In the genomic region with DNA sequence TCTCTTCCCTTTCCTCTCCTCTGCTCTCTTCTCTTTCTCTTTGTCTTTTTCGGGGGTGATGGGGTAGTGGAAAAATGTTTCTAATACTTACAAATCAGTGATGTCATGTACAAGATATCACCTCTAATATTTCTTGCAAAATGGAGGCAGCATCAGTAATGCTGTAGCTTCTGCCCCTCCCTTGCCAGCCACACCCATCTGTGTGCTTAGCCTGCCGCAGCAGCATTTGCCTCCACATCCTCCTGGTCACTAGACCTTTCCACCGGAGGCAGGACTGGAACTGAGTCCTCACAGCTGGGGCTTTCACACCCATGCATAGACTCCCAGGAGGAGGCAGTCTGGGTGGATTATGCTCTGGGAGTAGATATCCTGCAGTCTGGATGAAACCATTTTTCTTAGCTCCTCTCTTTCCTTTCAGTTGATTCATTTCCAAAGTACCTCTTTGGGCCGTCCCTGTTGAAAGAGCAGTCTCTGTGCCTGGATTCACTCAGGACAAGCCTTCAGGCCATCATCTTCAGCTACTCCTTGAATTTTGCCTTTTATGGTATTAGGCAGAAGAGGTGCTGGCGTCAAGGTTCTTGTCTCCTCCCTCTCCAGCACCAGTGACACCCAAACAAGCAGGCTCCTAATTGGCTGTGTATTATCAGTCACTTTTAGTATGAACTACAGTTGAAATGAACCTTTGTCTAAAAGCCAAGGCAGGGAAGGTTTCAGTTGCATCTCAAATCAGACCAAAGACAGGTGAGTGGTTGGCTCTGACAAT, we compare ENCODE assay signal across 33 mouse cellular contexts.
DNase-seq lines count a peak whose midpoint lies in the region; ATAC-seq lines count a peak whose summit lies in the region.
"Had no signal": no experiment of that assay in that cellular context is flagged by ENCODE, and none has a peak within 500 bp of the region (broad histone marks: within the 10 kb centered on the region; RNA-seq: fewer than 3 reads in every experiment).

No protein-coding gene starts in this region.

- H3K36me3 ChIP-seq in liver, embryonic 11.5 days (ENCODE audit: control insufficient read depth, insufficient read depth, low read length): no peaks in the 10 kb centered on the region
- H3K36me3 ChIP-seq in liver, embryonic 16.5 days (ENCODE audit: control insufficient read depth, insufficient read depth): no peaks in the 10 kb centered on the region
- H3K36me3 ChIP-seq in midbrain, embryonic 13.5 days: no peaks in the 10 kb centered on the region
- H3K36me3 ChIP-seq: embryonic facial prominence, embryonic 12.5 days; forebrain, embryonic 12.5 days; G1E; heart, embryonic 12.5 days; limb, embryonic 10.5 days; limb, embryonic 15.5 days; lung, embryonic 15.5 days; midbrain, embryonic 12.5 days; neural tube, embryonic 13.5 days had no signal

- WGBS in liver, embryonic 11.5 days: 61% methylated on average over 5 of the region's 5 CpGs
- 41% methylated on average over 5 of the region's 5 CpGs for WGBS in liver, embryonic 16.5 days (ENCODE audit: insufficient replicate concordance)
- 82% methylated on average over 5 of the region's 5 CpGs for WGBS in midbrain, embryonic 13.5 days

- H3K4me2 ChIP-seq in liver, embryonic 11.5 days: no peak overlapping the region
- peak overlapping the region; percentile 48 for H3K4me2 ChIP-seq in liver, embryonic 16.5 days (ENCODE audit: low read depth, low read length)
- no peak overlapping the region for H3K4me2 ChIP-seq in midbrain, embryonic 13.5 days (replicated peaks)
- H3K4me2 ChIP-seq: embryonic facial prominence, embryonic 12.5 days; forebrain, embryonic 12.5 days; heart, embryonic 12.5 days; hindbrain, embryonic 14.5 days; limb, embryonic 15.5 days; lung, embryonic 15.5 days; midbrain, embryonic 12.5 days; neural tube, embryonic 13.5 days had no signal

- DNase-seq in c-Kit-negative CD71-positive TER-119-positive erythroid progenitor cells, embryonic 14.5 days (ENCODE audit: low read depth, low spot score): peak; percentile 45
- no peak for DNase-seq in liver, embryonic 11.5 days (ENCODE audit: low spot score)
- no peak for DNase-seq in frontal cortex, postnatal 25 days (ENCODE audit: low spot score in 2 of 2)
- no peak for DNase-seq in ovary, postnatal 14 days (ENCODE audit: low spot score)
- no peak for DNase-seq in ovary, postnatal 10 days (ENCODE audit: low spot score)
- DNase-seq: adrenal gland, adult 8-10 months; cerebellum, adult 11-12 months; cerebellum, adult 9-11 months; embryo, embryonic 11 days; forebrain, postnatal 0 days; gastrocnemius, postnatal 14 days; heart, adult 2 months; heart, postnatal 4 days; kidney, adult 9 months; kidney, postnatal 10 days; layer of hippocampus, postnatal 36 days; retina, postnatal 1 day; right cerebral cortex, postnatal 25 days; spleen, adult 18-20 months; thymus, postnatal 14 days had no signal

- no peaks in the 10 kb centered on the region for H3K9me3 ChIP-seq in liver, embryonic 11.5 days (ENCODE audit: control insufficient read depth, low read length)
- no peaks in the 10 kb centered on the region for H3K9me3 ChIP-seq in liver, embryonic 16.5 days (replicated peaks; ENCODE audit: control insufficient read depth, low read length)
- no peaks in the 10 kb centered on the region for H3K9me3 ChIP-seq in midbrain, embryonic 13.5 days
- H3K9me3 ChIP-seq: embryonic facial prominence, embryonic 12.5 days; forebrain, embryonic 12.5 days; heart, embryonic 12.5 days; limb, embryonic 10.5 days; limb, embryonic 15.5 days; lung, embryonic 15.5 days; midbrain, embryonic 12.5 days; neural tube, embryonic 13.5 days had no signal

- H3K4me1 ChIP-seq in liver, embryonic 11.5 days (replicated peaks; ENCODE audit: control insufficient read depth, insufficient read depth, low read length): no peaks in the 10 kb centered on the region
- peaks cover 28% of the 10 kb centered on the region for H3K4me1 ChIP-seq in liver, embryonic 16.5 days (ENCODE audit: control insufficient read depth, low read depth, low read length)
- H3K4me1 ChIP-seq in midbrain, embryonic 13.5 days (replicated peaks): no peaks in the 10 kb centered on the region
- H3K4me1 ChIP-seq: embryonic facial prominence, embryonic 12.5 days; forebrain, embryonic 12.5 days; heart, embryonic 12.5 days; limb, embryonic 10.5 days; limb, embryonic 15.5 days; lung, embryonic 15.5 days; midbrain, embryonic 12.5 days; neural tube, embryonic 13.5 days had no signal

- ATAC-seq in erythroblast, adult 5-6 weeks (replicated peaks; ENCODE audit: low FRiP score, poor library complexity, severe bottlenecking): peak; percentile 60; the same call in 1 of the 2 replicates
- ATAC-seq in liver, embryonic 11.5 days (replicated peaks; ENCODE audit: low FRiP score): 0 out of 2 replicates have a peak, but pooled peaks have one; percentile 51
- ATAC-seq in liver, embryonic 16.5 days (ENCODE audit: low read depth): peak; percentile 71
- ATAC-seq in midbrain, embryonic 13.5 days: no peak
- ATAC-seq: forebrain, postnatal 0 days had no signal

- no peak overlapping the region for H3K27ac ChIP-seq in liver, embryonic 11.5 days (ENCODE audit: low read depth, low read length)
- peak overlapping the region; percentile 75 for H3K27ac ChIP-seq in liver, embryonic 16.5 days (ENCODE audit: low read length)
- no peak overlapping the region for H3K27ac ChIP-seq in midbrain, embryonic 13.5 days
- H3K27ac ChIP-seq: embryonic facial prominence, embryonic 12.5 days; forebrain, embryonic 12.5 days; heart, adult 2 months; hindbrain, embryonic 14.5 days; limb, embryonic 10.5 days; limb, embryonic 15.5 days; lung, embryonic 15.5 days; midbrain, embryonic 12.5 days; neural tube, embryonic 13.5 days had no signal

- no peaks in the 10 kb centered on the region for H3K27me3 ChIP-seq in liver, embryonic 11.5 days (replicated peaks; ENCODE audit: control insufficient read depth, insufficient read depth, low read length)
- H3K27me3 ChIP-seq in liver, embryonic 16.5 days (ENCODE audit: control insufficient read depth, insufficient read depth, low read depth, low read length): no peaks in the 10 kb centered on the region
- H3K27me3 ChIP-seq in midbrain, embryonic 13.5 days: no peaks in the 10 kb centered on the region
- H3K27me3 ChIP-seq: embryonic facial prominence, embryonic 12.5 days; forebrain, embryonic 12.5 days; heart, embryonic 12.5 days; limb, embryonic 15.5 days; lung, embryonic 15.5 days; midbrain, embryonic 12.5 days; neural tube, embryonic 13.5 days had no signal

- no peak overlapping the region for H3K4me3 ChIP-seq in liver, embryonic 11.5 days (ENCODE audit: low read depth, low read length)
- peak overlapping the region; percentile 29 for H3K4me3 ChIP-seq in liver, embryonic 16.5 days (ENCODE audit: low read depth, low read length)
- no peak overlapping the region for H3K4me3 ChIP-seq in midbrain, embryonic 13.5 days (replicated peaks)
- H3K4me3 ChIP-seq: embryonic facial prominence, embryonic 12.5 days; forebrain, embryonic 12.5 days; heart, adult 2 months; heart, embryonic 12.5 days; limb, embryonic 10.5 days; limb, embryonic 15.5 days; lung, embryonic 15.5 days; midbrain, embryonic 12.5 days; neural tube, embryonic 13.5 days had no signal

- H3K9ac ChIP-seq in liver, embryonic 11.5 days (ENCODE audit: low read depth, low read length): no peak overlapping the region
- H3K9ac ChIP-seq in liver, embryonic 16.5 days (ENCODE audit: low read depth, low read length): peak overlapping the region; percentile 28
- H3K9ac ChIP-seq in midbrain, embryonic 13.5 days (replicated peaks): no peak overlapping the region
- H3K9ac ChIP-seq: embryonic facial prominence, embryonic 12.5 days; forebrain, embryonic 12.5 days; forebrain, postnatal 0 days; heart, embryonic 12.5 days; hindbrain, embryonic 14.5 days; limb, embryonic 15.5 days; lung, embryonic 15.5 days; midbrain, embryonic 12.5 days; neural tube, embryonic 13.5 days had no signal
